ENCODE assay signal across 32 mouse cellular contexts in the genomic region with DNA sequence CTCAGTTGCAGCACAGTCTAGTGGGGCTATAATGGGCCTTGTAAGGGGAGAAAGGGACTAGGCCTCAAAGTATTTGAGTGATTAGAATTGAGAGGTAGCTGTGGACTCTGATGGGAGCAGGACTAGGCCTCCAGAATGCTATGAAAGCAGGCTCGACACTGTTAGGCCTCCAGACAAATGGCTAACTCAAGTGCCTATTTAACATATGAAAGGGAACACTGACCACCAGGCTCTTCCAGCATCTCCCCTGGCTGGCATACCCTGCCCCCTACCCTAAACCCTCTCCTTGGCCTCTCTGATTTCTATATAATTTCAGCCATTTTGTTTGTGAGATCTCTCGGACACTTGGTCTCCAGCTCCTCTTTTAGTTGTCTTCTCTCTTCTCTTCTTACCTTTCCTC. TPM values are rescaled to one million over a fixed set of nuclear protein-coding genes. Genes with fewer than 3 reads are reported as not detected.
A peak's percentile ranks its signal among the peaks of the same experiment; 100 is the strongest.
DNase-seq lines count a peak whose midpoint lies in the region; ATAC-seq and TF ChIP-seq lines count a peak whose summit lies in the region.
"Had no signal": no experiment of that assay in that cellular context is flagged by ENCODE, and none has a peak within 500 bp of the region (broad histone marks: within the 10 kb centered on the region; RNA-seq: fewer than 3 reads in every experiment).

No protein-coding gene starts in this region.

- peak overlapping the region; percentile 70 for H3K27ac ChIP-seq in hindbrain, embryonic 10.5 days
- H3K27ac ChIP-seq in hindbrain, embryonic 11.5 days (ENCODE audit: low read depth, low read length): no peak overlapping the region
- H3K27ac ChIP-seq in midbrain, embryonic 11.5 days (ENCODE audit: low read depth, low read length): no peak overlapping the region
- no peak overlapping the region for H3K27ac ChIP-seq in midbrain, postnatal 0 days (ENCODE audit: low read depth, low read length)
- H3K27ac ChIP-seq in liver, embryonic 13.5 days: peak overlapping the region; percentile 73
- H3K27ac ChIP-seq: embryonic facial prominence, embryonic 13.5 days; forebrain, embryonic 15.5 days; heart, adult 2 months; hindbrain, embryonic 15.5 days; kidney, postnatal 0 days; limb, embryonic 13.5 days; neural tube, embryonic 12.5 days had no signal

- no peaks in the 10 kb centered on the region for H3K27me3 ChIP-seq in hindbrain, embryonic 10.5 days (ENCODE audit: insufficient read depth, poor library complexity, severe bottlenecking)
- H3K27me3 ChIP-seq in hindbrain, embryonic 11.5 days (ENCODE audit: control insufficient read depth, insufficient read depth, low read length): no peaks in the 10 kb centered on the region
- no peaks in the 10 kb centered on the region for H3K27me3 ChIP-seq in midbrain, embryonic 11.5 days (ENCODE audit: control insufficient read depth, insufficient read depth, low read length)
- H3K27me3 ChIP-seq in midbrain, postnatal 0 days (ENCODE audit: insufficient read depth, low read length): no peaks in the 10 kb centered on the region
- H3K27me3 ChIP-seq in liver, embryonic 13.5 days: no peaks in the 10 kb centered on the region
- H3K27me3 ChIP-seq: embryonic facial prominence, embryonic 13.5 days; forebrain, embryonic 15.5 days; heart, embryonic 12.5 days; hindbrain, embryonic 15.5 days; limb, embryonic 13.5 days; neural tube, embryonic 12.5 days had no signal

- H3K4me3 ChIP-seq in hindbrain, embryonic 10.5 days: no peak overlapping the region
- no peak overlapping the region for H3K4me3 ChIP-seq in hindbrain, embryonic 11.5 days (ENCODE audit: low read depth, low read length)
- H3K4me3 ChIP-seq in midbrain, embryonic 11.5 days (ENCODE audit: low read depth, low read length): no peak overlapping the region
- no peak overlapping the region for H3K4me3 ChIP-seq in midbrain, postnatal 0 days (ENCODE audit: low read depth, low read length)
- H3K4me3 ChIP-seq in liver, embryonic 13.5 days (replicated peaks): no peak overlapping the region
- H3K4me3 ChIP-seq: embryonic facial prominence, embryonic 13.5 days; forebrain, embryonic 15.5 days; heart, adult 2 months; heart, embryonic 12.5 days; hindbrain, embryonic 15.5 days; limb, embryonic 13.5 days; myocyte; neural tube, embryonic 12.5 days had no signal

- H3K36me3 ChIP-seq in hindbrain, embryonic 10.5 days: no peaks in the 10 kb centered on the region
- no peaks in the 10 kb centered on the region for H3K36me3 ChIP-seq in hindbrain, embryonic 11.5 days (ENCODE audit: control insufficient read depth, insufficient read depth, low read length)
- no peaks in the 10 kb centered on the region for H3K36me3 ChIP-seq in midbrain, embryonic 11.5 days (ENCODE audit: control insufficient read depth, insufficient read depth, low read length)
- H3K36me3 ChIP-seq in midbrain, postnatal 0 days (ENCODE audit: insufficient read depth, low read length): no peaks in the 10 kb centered on the region
- no peaks in the 10 kb centered on the region for H3K36me3 ChIP-seq in liver, embryonic 13.5 days
- H3K36me3 ChIP-seq: embryonic facial prominence, embryonic 13.5 days; forebrain, embryonic 15.5 days; G1E; heart, embryonic 12.5 days; hindbrain, embryonic 15.5 days; limb, embryonic 13.5 days; neural tube, embryonic 12.5 days had no signal

- H3K4me2 ChIP-seq in hindbrain, embryonic 11.5 days (replicated peaks; ENCODE audit: low read depth, low read length): no peak overlapping the region
- no peak overlapping the region for H3K4me2 ChIP-seq in midbrain, embryonic 11.5 days
- no peak overlapping the region for H3K4me2 ChIP-seq in midbrain, postnatal 0 days (ENCODE audit: low read depth, low read length, poor library complexity, severe bottlenecking)
- H3K4me2 ChIP-seq in liver, embryonic 13.5 days: no peak overlapping the region
- H3K4me2 ChIP-seq: embryonic facial prominence, embryonic 13.5 days; forebrain, embryonic 15.5 days; heart, embryonic 12.5 days; hindbrain, embryonic 15.5 days; limb, embryonic 13.5 days; neural tube, embryonic 12.5 days had no signal

- H3K4me1 ChIP-seq in hindbrain, embryonic 10.5 days (replicated peaks): peaks cover 26% of the 10 kb centered on the region
- H3K4me1 ChIP-seq in hindbrain, embryonic 11.5 days (replicated peaks; ENCODE audit: control insufficient read depth, insufficient read depth, low read length): no peaks in the 10 kb centered on the region
- H3K4me1 ChIP-seq in midbrain, embryonic 11.5 days (ENCODE audit: control insufficient read depth, insufficient read depth, low read length): peaks cover 3% of the 10 kb centered on the region; the same call in 1 of the 2 replicates
- H3K4me1 ChIP-seq in midbrain, postnatal 0 days (ENCODE audit: insufficient read depth, low read length): no peaks in the 10 kb centered on the region
- peaks cover 33% of the 10 kb centered on the region for H3K4me1 ChIP-seq in liver, embryonic 13.5 days (replicated peaks)
- H3K4me1 ChIP-seq: embryonic facial prominence, embryonic 13.5 days; forebrain, embryonic 15.5 days; hindbrain, embryonic 15.5 days; limb, embryonic 13.5 days; neural tube, embryonic 12.5 days had no signal

- TF ChIP-seq CTCF in midbrain, postnatal 0 days (IDR thresholded peaks at IDR 0.05): no peak

- DNase-seq in hindbrain, embryonic 10.5 days (ENCODE audit: low spot score): no peak
- DNase-seq in hindbrain, embryonic 11.5 days (ENCODE audit: low spot score): no peak
- peak; percentile 26 for DNase-seq in midbrain, embryonic 11.5 days (ENCODE audit: low spot score, missing footprints)
- no peak for DNase-seq in midbrain, postnatal 0 days (ENCODE audit: low spot score)
- no peak for DNase-seq in liver, embryonic 13.5 days
- DNase-seq in thymus, postnatal 10 days (ENCODE audit: low spot score in 2 of 2): no peak
- DNase-seq: adrenal gland, postnatal 14 days; B cell, adult 2 months; cerebellum, adult 11 months; cerebellum, adult 9-10 months; cerebellum, postnatal 36 days; heart, adult 2 months; heart, postnatal 4 days; kidney, adult 8-10 months; kidney, postnatal 4 days; lung, adult 18-20 months; lung, postnatal 4 days; right cerebral cortex, adult 18-20 months; spleen, adult 18-20 months; thymus, adult 2 months; thymus, postnatal 4 days had no signal

- WGBS in hindbrain, embryonic 10.5 days: 54% methylated on average over 2 of the region's 2 CpGs
- WGBS in hindbrain, embryonic 11.5 days: 54% methylated on average over 2 of the region's 2 CpGs
- 43% methylated on average over 2 of the region's 2 CpGs for WGBS in midbrain, embryonic 11.5 days
- WGBS in midbrain, postnatal 0 days: 54% methylated on average over 2 of the region's 2 CpGs
- WGBS in liver, embryonic 13.5 days (ENCODE audit: insufficient replicate concordance): 82% methylated on average over 2 of the region's 2 CpGs

- H3K9me3 ChIP-seq in hindbrain, embryonic 10.5 days: no peaks in the 10 kb centered on the region
- no peaks in the 10 kb centered on the region for H3K9me3 ChIP-seq in hindbrain, embryonic 11.5 days (ENCODE audit: control insufficient read depth, low read length)
- no peaks in the 10 kb centered on the region for H3K9me3 ChIP-seq in midbrain, embryonic 11.5 days (ENCODE audit: control insufficient read depth, low read length)
- H3K9me3 ChIP-seq in midbrain, postnatal 0 days (ENCODE audit: low read length): no peaks in the 10 kb centered on the region
- no peaks in the 10 kb centered on the region for H3K9me3 ChIP-seq in liver, embryonic 13.5 days (replicated peaks)
- H3K9me3 ChIP-seq: embryonic facial prominence, embryonic 13.5 days; forebrain, embryonic 15.5 days; G1E; heart, embryonic 12.5 days; hindbrain, embryonic 15.5 days; limb, embryonic 13.5 days; neural tube, embryonic 12.5 days had no signal

- ATAC-seq in hindbrain, embryonic 11.5 days (ENCODE audit: low FRiP score): no peak
- 0 out of 2 replicates have a peak, but pooled peaks have one; percentile 4 for ATAC-seq in midbrain, embryonic 11.5 days (ENCODE audit: low FRiP score)
- no peak for ATAC-seq in midbrain, postnatal 0 days (ENCODE audit: low FRiP score)
- no peak for ATAC-seq in liver, embryonic 13.5 days (ENCODE audit: low read depth)
- ATAC-seq: forebrain, embryonic 15.5 days; lung, postnatal 0 days; midbrain, embryonic 16.5 days had no signal

- no peak overlapping the region for H3K9ac ChIP-seq in hindbrain, embryonic 11.5 days (ENCODE audit: low read depth, low read length)
- 0 out of 2 replicates have a peak overlapping the region, but pooled peaks have one; percentile 20 for H3K9ac ChIP-seq in midbrain, embryonic 11.5 days (ENCODE audit: low read length)
- no peak overlapping the region for H3K9ac ChIP-seq in midbrain, postnatal 0 days (replicated peaks; ENCODE audit: low read length, poor library complexity, severe bottlenecking)
- 0 out of 2 replicates have a peak overlapping the region, but pooled peaks have one; percentile 7 for H3K9ac ChIP-seq in liver, embryonic 13.5 days
- H3K9ac ChIP-seq: embryonic facial prominence, embryonic 13.5 days; forebrain, embryonic 15.5 days; heart, embryonic 12.5 days; hindbrain, embryonic 15.5 days; limb, embryonic 13.5 days; neural tube, embryonic 12.5 days had no signal

RNA-seq across cellular contexts. Expression of a gene that starts 8.1 kb away (rescaled TPM):
- 5.0 and 8.0 TPM in 2 replicates for polyA plus RNA-seq in hindbrain, embryonic 10.5 days (2016; fragmentation: Nextera tagmentation; extraction: Ambion mirVana)
- polyA plus RNA-seq in hindbrain, embryonic 11.5 days (2014; fragmentation: Nextera tagmentation; extraction: Ambion mirVana): 2.7 and 3.5 TPM in 2 replicates
- polyA plus RNA-seq in midbrain, embryonic 11.5 days (2014; fragmentation: Nextera tagmentation; extraction: Ambion mirVana): 2.3 and 2.9 TPM in 2 replicates
- total RNA-seq in midbrain, postnatal 0 days (2014; rRNA removed): 11.6 and 13.6 TPM in 2 replicates
- 11.4 and 12.4 TPM in 2 replicates for polyA plus RNA-seq in midbrain, postnatal 0 days (2015; fragmentation: Nextera tagmentation; extraction: Ambion mirVana)
- polyA plus RNA-seq in liver, embryonic 13.5 days (2015; fragmentation: Nextera tagmentation; extraction: Ambion mirVana): 7.2 and 8.3 TPM in 2 replicates

RNA-seq across cellular contexts. Expression of a gene that starts 43.0 kb away (rescaled TPM):
- 17.6 and 18.2 TPM in 2 replicates for polyA plus RNA-seq in hindbrain, embryonic 10.5 days (2016; fragmentation: Nextera tagmentation; extraction: Ambion mirVana)
- 23.8 and 24.3 TPM in 2 replicates for polyA plus RNA-seq in hindbrain, embryonic 11.5 days (2014; fragmentation: Nextera tagmentation; extraction: Ambion mirVana)
- polyA plus RNA-seq in midbrain, embryonic 11.5 days (2014; fragmentation: Nextera tagmentation; extraction: Ambion mirVana): 24.1 and 24.2 TPM in 2 replicates
- total RNA-seq in midbrain, postnatal 0 days (2014; rRNA removed): 42.5 and 59.9 TPM in 2 replicates
- 17.2 and 17.5 TPM in 2 replicates for polyA plus RNA-seq in midbrain, postnatal 0 days (2015; fragmentation: Nextera tagmentation; extraction: Ambion mirVana)
- 2.4 and 2.9 TPM in 2 replicates for polyA plus RNA-seq in liver, embryonic 13.5 days (2015; fragmentation: Nextera tagmentation; extraction: Ambion mirVana)

Comparison
In these comparisons a context has a peak if more than half of its experiments do, and no peak if none do; other contexts are left out.
1. H3K27ac ChIP-seq: peak in hindbrain, embryonic 10.5 days (single experiment) and liver, embryonic 13.5 days (single experiment); none in hindbrain, embryonic 11.5 days (single experiment), midbrain, embryonic 11.5 days (single experiment) and midbrain, postnatal 0 days (single experiment).
2. H3K9ac ChIP-seq: peak in midbrain, embryonic 11.5 days (single experiment) and liver, embryonic 13.5 days (single experiment); none in hindbrain, embryonic 11.5 days (single experiment) and midbrain, postnatal 0 days (single experiment).